Mouse (Mus musculus) E14TG2a.4 (cell line): ENCODE data around the gene Zcchc14.

Experiments used
- CTCF ChIP-seq: conservative IDR thresholded peaks from 2 replicates; pipeline ENCODE4 v1.5.1; 2014; ENCODE audit warnings: low read length
- NANOG ChIP-seq: IDR thresholded peaks from 2 replicates; pipeline ENCODE4 v1.6.1; 2014; ENCODE audit warnings: borderline replicate concordance, low read length, mixed read lengths

GRCm38 (mm10) chr8:121572121-121572520 is 80.6 kb downstream of the Zcchc14 start:
- TF ChIP-seq CTCF: no peak
- TF ChIP-seq NANOG: no peak
